In the genomic region with DNA sequence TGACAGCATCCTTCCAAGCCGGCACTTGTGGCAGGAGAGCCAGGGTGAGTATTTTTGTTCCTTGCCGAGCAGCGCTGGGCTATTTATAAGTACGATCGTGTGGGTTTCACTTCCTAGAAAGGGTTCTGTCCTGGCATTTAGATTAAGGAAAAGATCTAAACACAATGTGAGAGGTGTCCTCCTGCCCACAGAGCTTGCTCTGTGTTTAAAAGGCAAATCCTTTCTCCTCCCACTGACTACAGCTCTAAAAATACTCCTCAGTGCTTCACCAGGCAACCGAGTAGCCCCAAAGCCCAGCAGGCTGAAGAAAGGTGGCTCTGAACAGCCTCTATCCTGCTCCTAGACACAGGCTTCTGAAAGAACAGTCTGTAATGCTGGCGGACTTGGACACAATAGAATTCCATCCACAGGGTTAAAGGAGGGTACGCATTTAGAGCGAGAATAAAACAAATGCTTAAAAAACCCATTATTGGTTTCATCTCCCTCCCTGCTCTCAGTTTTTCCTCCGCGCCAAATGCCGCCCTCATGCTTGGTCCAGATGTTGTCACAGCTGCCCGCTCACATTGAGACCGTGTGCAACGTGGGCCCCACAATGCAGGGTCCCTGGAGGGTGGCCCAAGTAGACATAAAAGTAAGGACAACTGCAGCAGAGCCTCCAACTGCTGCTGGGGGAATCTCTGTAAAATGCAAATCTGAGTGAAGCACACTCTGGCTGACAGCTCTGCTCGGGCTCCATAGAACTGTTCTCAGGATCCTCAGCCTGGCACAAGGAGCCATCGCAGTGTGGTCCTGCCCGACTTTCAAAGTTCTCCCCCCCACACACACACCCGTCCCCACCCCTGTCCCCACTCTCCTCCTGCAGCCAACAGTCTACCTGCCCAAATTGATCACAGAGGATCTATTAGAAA, we compare ENCODE assay signal across 9 mouse cellular contexts.
DNase-seq lines count a peak whose midpoint lies in the region; ATAC-seq and TF ChIP-seq lines count a peak whose summit lies in the region.
"Had no signal": no experiment of that assay in that cellular context is flagged by ENCODE, and none has a peak within 500 bp of the region (broad histone marks: within the 10 kb centered on the region; RNA-seq: fewer than 3 reads in every experiment).

No protein-coding gene starts in this region.

- H3K4me2 ChIP-seq in forebrain, embryonic 12.5 days = peak overlapping the region; percentile 30
- H3K4me2 ChIP-seq in hindbrain, postnatal 0 days (ENCODE audit: low read depth, low read length) = peak overlapping the region; percentile 43
- peak overlapping the region; percentile 37 for H3K4me2 ChIP-seq in neural tube, embryonic 12.5 days (replicated peaks)

- peaks cover 89% of the 10 kb centered on the region for H3K27me3 ChIP-seq in forebrain, embryonic 12.5 days
- no peaks in the 10 kb centered on the region for H3K27me3 ChIP-seq in hindbrain, postnatal 0 days (ENCODE audit: insufficient read depth, low read length)
- H3K27me3 ChIP-seq in neural tube, embryonic 12.5 days (replicated peaks) = no peaks in the 10 kb centered on the region; the same call in 1 of the 2 replicates

- H3K27ac ChIP-seq in forebrain, embryonic 12.5 days = no peak overlapping the region
- peak overlapping the region; percentile 56; the same call in 1 of the 2 replicates for H3K27ac ChIP-seq in hindbrain, postnatal 0 days
- no peak overlapping the region for H3K27ac ChIP-seq in neural tube, embryonic 12.5 days

- 26% methylated on average over 19 of the region's 19 CpGs for WGBS in forebrain, embryonic 12.5 days
- 17% methylated on average over 19 of the region's 19 CpGs for WGBS in hindbrain, postnatal 0 days
- 25% methylated on average over 19 of the region's 19 CpGs for WGBS in neural tube, embryonic 12.5 days

- no peak overlapping the region; the same call in 1 of the 2 replicates for H3K4me3 ChIP-seq in forebrain, embryonic 12.5 days (replicated peaks)
- H3K4me3 ChIP-seq in hindbrain, postnatal 0 days (ENCODE audit: low read length) = peak overlapping the region; percentile 18
- H3K4me3 ChIP-seq in neural tube, embryonic 12.5 days = no peak overlapping the region

- H3K9ac ChIP-seq in forebrain, embryonic 12.5 days = no peak overlapping the region
- H3K9ac ChIP-seq in hindbrain, postnatal 0 days (replicated peaks; ENCODE audit: low read length) = peak overlapping the region; percentile 22
- no peak overlapping the region for H3K9ac ChIP-seq in neural tube, embryonic 12.5 days

- peak; percentile 4 for DNase-seq in left cerebral cortex, adult 11 months (ENCODE audit: low spot score)
- DNase-seq in left cerebral cortex, postnatal 10 days (ENCODE audit: extremely low spot score in 1 of 2, low spot score in 2 of 2) = no peak
- peak; percentile 25 for DNase-seq in hindbrain, postnatal 0 days (ENCODE audit: low spot score)
- no peak for DNase-seq in cerebellum, adult 11-12 months
- no peak for DNase-seq in spleen, postnatal 14 days (ENCODE audit: low spot score in 2 of 2)
- DNase-seq in thymus, postnatal 10 days (ENCODE audit: low spot score in 2 of 2) = no peak

- no peak for ATAC-seq in forebrain, embryonic 12.5 days (ENCODE audit: low FRiP score)
- no peak for ATAC-seq in hindbrain, postnatal 0 days
- ATAC-seq in neural tube, embryonic 12.5 days (ENCODE audit: low FRiP score, low read depth) = no peak
- ATAC-seq: Patski had no signal

- H3K9me3 ChIP-seq in forebrain, embryonic 12.5 days = no peaks in the 10 kb centered on the region
- no peaks in the 10 kb centered on the region for H3K9me3 ChIP-seq in hindbrain, postnatal 0 days (ENCODE audit: low read length)
- H3K9me3 ChIP-seq in neural tube, embryonic 12.5 days = no peaks in the 10 kb centered on the region

- no peaks in the 10 kb centered on the region for H3K36me3 ChIP-seq in forebrain, embryonic 12.5 days (replicated peaks)
- H3K36me3 ChIP-seq in hindbrain, postnatal 0 days (ENCODE audit: insufficient read depth, low read length) = no peaks in the 10 kb centered on the region
- no peaks in the 10 kb centered on the region for H3K36me3 ChIP-seq in neural tube, embryonic 12.5 days

- no peak for TF ChIP-seq CTCF in hindbrain, postnatal 0 days (IDR thresholded peaks at IDR 0.05; ENCODE audit: low read depth)

- peaks cover 46% of the 10 kb centered on the region for H3K4me1 ChIP-seq in forebrain, embryonic 12.5 days
- peaks cover 9% of the 10 kb centered on the region for H3K4me1 ChIP-seq in hindbrain, postnatal 0 days (ENCODE audit: insufficient read depth, low read length)
- peaks cover 40% of the 10 kb centered on the region for H3K4me1 ChIP-seq in neural tube, embryonic 12.5 days

- intact Hi-C loops in left cerebral cortex, postnatal 10 days (cut with DNase I) = loop anchor here (10.0 kb wide), 1 partner anchor 708 kb away; no protein-coding TSS in a partner anchor

Comparison
In these comparisons a context has a peak if more than half of its experiments do, and no peak if none do; other contexts are left out.
1. DNase-seq: peak in left cerebral cortex, adult 11 months (single experiment) and hindbrain, postnatal 0 days (single experiment); none in left cerebral cortex, postnatal 10 days (0 of 2), cerebellum, adult 11-12 months (single experiment), spleen, postnatal 14 days (0 of 2) and thymus, postnatal 10 days (0 of 2).
2. Peak in every context shown above with its lines, with median percentiles within 50 percentile points of each other: H3K4me2 ChIP-seq.